Mouse (Mus musculus) small intestine, adult 2 months (tissue): Measurements from ENCODE around the gene Gm156.

Experiments
- CTCF ChIP-seq: fragments of 200-500 bp; IDR thresholded peaks from 2 replicates; pipeline ENCODE4 v1.5.1; 2012; ENCODE audit warnings: low read depth, mild to moderate bottlenecking, control low read depth, inconsistent platforms, low read length, moderate library complexity, mixed read lengths; ENCODE audit not compliant: insufficient replicate concordance, insufficient read length; ENCODE audit errors: extremely low read depth
- POLR2A ChIP-seq: fragments of 200-500 bp; IDR thresholded peaks from 2 replicates; pipeline ENCODE4 v1.6.1; 2012; ENCODE audit warnings: low read depth, mild to moderate bottlenecking, control low read depth, inconsistent platforms, low read length, moderate library complexity

DNA sequence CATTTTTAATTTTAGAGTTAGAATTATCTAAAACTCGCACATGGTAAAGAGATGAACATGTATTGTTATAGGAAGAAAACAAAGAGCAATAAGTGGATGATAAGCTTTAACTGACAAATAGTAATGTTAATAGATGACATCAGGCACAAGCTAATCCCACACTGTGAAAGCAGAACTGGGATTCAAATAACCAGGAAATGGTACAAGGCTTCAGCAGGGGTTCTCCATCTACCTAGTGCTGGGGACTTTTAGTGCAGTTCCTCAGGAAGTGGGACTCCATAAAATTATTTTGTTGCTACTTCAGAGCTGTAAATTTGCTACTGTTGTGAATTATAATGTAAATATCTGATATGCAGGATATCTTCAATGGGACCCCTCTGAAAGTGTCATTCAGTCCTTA lies 56.8 kb downstream of the Gm156 start:
- no peak for TF ChIP-seq CTCF
- no peak for TF ChIP-seq POLR2A
